Mouse (Mus musculus) forebrain, embryonic 15.5 days (tissue): ENCODE results near the gene Vps37d. TPM values are rescaled to one million over a fixed set of nuclear protein-coding genes. Genes with fewer than 3 reads are reported as not detected.

ENCODE experiments used
- ATAC-seq: fragments of 200-750 bp; cut with Nextera tagmentation; replicated peaks from 2 replicates; pipeline ENCODE4 v1.8.0; 2017; ENCODE audit warnings: mild to moderate bottlenecking, moderate TSS enrichment, moderate library complexity
- H3K27ac ChIP-seq: fragments of 300-500 bp; sonication (generic); replicated peaks from 2 replicates; pipeline ENCODE4 v1.5.1; 2015; ENCODE audit warnings: mild to moderate bottlenecking, inconsistent platforms
- H3K27me3 ChIP-seq: fragments of 300-500 bp; sonication (generic); 2 replicates; pipeline ENCODE4 v1.6.1; 2015; ENCODE audit warnings: inconsistent platforms
- H3K36me3 ChIP-seq: fragments of 300-500 bp; sonication (generic); 2 replicates; pipeline ENCODE4 v1.6.1; 2015; ENCODE audit warnings: mild to moderate bottlenecking, inconsistent platforms
- H3K4me1 ChIP-seq: fragments of 300-500 bp; sonication (generic); 2 replicates; pipeline ENCODE4 v1.6.1; 2015; ENCODE audit warnings: inconsistent platforms
- H3K4me2 ChIP-seq: fragments of 300-500 bp; sonication (generic); replicated peaks from 2 replicates; pipeline ENCODE4 v1.6.1; 2015; ENCODE audit warnings: mild to moderate bottlenecking, inconsistent platforms
- H3K4me3 ChIP-seq: fragments of 300-500 bp; sonication (generic); 2 replicates; pipeline ENCODE4 v1.5.1; 2015; ENCODE audit warnings: mild to moderate bottlenecking, inconsistent platforms
- H3K9ac ChIP-seq: fragments of 300-500 bp; sonication (generic); replicated peaks from 2 replicates; pipeline ENCODE4 v1.6.1; 2015; ENCODE audit warnings: mild to moderate bottlenecking, inconsistent platforms
- H3K9me3 ChIP-seq: fragments of 300-500 bp; sonication (generic); 2 replicates; pipeline ENCODE4 v1.6.1; 2016; ENCODE audit warnings: inconsistent platforms
- WGBS: fragments of 180-500 bp; shearing (Covaris S2); methylation state at CpG from one replicate; pipeline ENCODE4 v1.1.7; 2015; ENCODE audit warnings: mixed read lengths; 5-methylcytosine and 5-hydroxymethylcytosine counted together
- polyA plus RNA-seq: library from polyadenylated mRNA; unstranded; fragments of >200 nt; fragmentation: Nextera tagmentation; extraction: Ambion mirVana; gene quantifications from 2 replicates; pipeline ENCODE4 v1.2.1, GENCODE M21; 2015

Gene Vps37d
- polyA plus RNA-seq, 1 experiment from 2014 or later = 36.3 TPM

DNA sequence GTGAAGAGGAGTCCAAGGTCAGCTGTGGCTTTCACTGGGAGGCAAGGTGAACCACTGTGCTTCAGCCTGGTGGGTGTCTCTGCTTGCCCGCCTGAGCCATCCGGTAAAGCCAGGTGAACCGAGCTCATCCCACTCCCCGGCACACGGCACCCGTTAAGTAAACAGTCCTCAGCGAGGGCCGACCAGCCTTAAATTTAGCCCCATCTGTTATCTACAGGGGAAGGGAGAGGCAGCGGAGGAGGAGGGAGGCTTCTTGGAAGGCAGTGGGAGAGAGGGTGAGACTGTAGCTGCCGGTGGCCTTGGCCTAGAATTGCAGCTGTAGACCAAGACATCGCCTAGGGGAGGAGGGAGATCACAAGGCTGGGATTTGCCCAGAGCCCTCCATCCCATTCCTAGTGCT, 37.3 kb downstream of the Vps37d start:
- Histone ChIP-seq H3K27ac (no peak overlapping the region), H3K36me3 (0 out of 2 replicates have a peak, but pooled peaks cover 4% of the 10 kb centered on the region), H3K4me2 (no peak overlapping the region), H3K4me1 (no peaks in the 10 kb centered on the region), H3K9me3 (no peaks in the 10 kb centered on the region), H3K27me3 (no peaks in the 10 kb centered on the region), H3K9ac (no peak overlapping the region), H3K4me3 (no peak overlapping the region)
- ATAC-seq = no peak
- WGBS = 84% methylated on average over 11 of the region's 11 CpGs

DNA sequence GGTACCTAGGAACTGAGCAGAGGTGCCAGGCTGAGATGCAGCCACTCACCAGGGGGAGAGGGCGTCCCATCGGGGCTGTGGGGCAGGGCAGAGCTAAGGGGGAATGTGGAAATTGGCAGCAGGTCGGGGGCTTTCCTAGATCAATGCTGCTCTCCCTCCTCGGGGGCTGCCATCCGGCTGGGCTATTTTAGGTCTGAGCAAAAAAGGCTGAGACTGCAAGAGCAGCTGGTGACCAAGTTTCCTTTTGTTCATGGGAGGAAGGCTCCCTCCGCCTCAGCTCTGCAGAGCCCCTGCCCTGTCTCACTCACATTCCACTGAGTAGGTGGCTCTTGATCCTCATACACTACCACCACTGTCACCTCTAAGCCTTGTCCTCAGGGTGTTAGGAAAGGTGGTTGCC, 38.0 kb downstream of the Vps37d start:
- Histone ChIP-seq H3K27me3 (no peaks in the 10 kb centered on the region), H3K4me2 (no peak overlapping the region), H3K4me3 (no peak overlapping the region), H3K27ac (no peak overlapping the region), H3K9ac (no peak overlapping the region), H3K4me1 (no peaks in the 10 kb centered on the region), H3K9me3 (no peaks in the 10 kb centered on the region), H3K36me3 (no peaks in the 10 kb centered on the region)
- 41% methylated on average over 6 of the region's 6 CpGs for WGBS
- ATAC-seq = no peak

- no peaks in the 10 kb centered on the region for H3K36me3 ChIP-seq
- no peak overlapping the region for H3K4me2 ChIP-seq
- H3K27ac ChIP-seq = no peak overlapping the region
- no peaks in the 10 kb centered on the region for H3K4me1 ChIP-seq
- no peaks in the 10 kb centered on the region for H3K27me3 ChIP-seq
- no peak for ATAC-seq
- H3K4me3 ChIP-seq = no peak overlapping the region
- no peaks in the 10 kb centered on the region for H3K9me3 ChIP-seq
- WGBS = 89% methylated on average over 9 of the region's 9 CpGs
- no peak overlapping the region for H3K9ac ChIP-seq
These were observed 38.5 kb downstream of the Vps37d start for GRCm38 (mm10) chr5:135039541-135039940.

DNA sequence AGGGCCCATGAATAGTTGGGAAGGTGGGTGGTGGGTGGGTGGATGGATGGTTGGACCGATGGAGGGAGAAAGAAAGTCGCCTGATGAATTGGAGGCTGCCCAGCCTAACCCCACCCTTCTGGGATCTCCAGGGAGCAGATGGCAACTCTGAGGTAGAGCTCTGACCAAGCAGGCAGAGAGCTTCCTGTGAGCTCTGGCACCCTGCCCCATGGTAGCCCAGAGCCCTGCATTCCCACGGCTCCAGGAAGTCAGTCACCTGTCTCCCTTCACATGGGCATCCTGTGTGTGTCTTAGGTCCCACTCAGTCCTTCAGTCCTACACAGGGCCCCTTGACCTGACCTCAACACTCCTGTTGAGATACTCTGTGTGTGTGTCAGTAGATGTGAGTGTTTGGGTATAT, 40.1 kb downstream of the Vps37d start:
- no peak overlapping the region for H3K4me3 ChIP-seq
- no peaks in the 10 kb centered on the region for H3K9me3 ChIP-seq
- H3K4me2 ChIP-seq = no peak overlapping the region
- H3K9ac ChIP-seq = no peak overlapping the region
- no peak overlapping the region for H3K27ac ChIP-seq
- H3K27me3 ChIP-seq = no peaks in the 10 kb centered on the region
- no peak for ATAC-seq
- H3K4me1 ChIP-seq = no peaks in the 10 kb centered on the region
- WGBS = 89% methylated on average over 3 of the region's 3 CpGs
- no peaks in the 10 kb centered on the region for H3K36me3 ChIP-seq

DNA sequence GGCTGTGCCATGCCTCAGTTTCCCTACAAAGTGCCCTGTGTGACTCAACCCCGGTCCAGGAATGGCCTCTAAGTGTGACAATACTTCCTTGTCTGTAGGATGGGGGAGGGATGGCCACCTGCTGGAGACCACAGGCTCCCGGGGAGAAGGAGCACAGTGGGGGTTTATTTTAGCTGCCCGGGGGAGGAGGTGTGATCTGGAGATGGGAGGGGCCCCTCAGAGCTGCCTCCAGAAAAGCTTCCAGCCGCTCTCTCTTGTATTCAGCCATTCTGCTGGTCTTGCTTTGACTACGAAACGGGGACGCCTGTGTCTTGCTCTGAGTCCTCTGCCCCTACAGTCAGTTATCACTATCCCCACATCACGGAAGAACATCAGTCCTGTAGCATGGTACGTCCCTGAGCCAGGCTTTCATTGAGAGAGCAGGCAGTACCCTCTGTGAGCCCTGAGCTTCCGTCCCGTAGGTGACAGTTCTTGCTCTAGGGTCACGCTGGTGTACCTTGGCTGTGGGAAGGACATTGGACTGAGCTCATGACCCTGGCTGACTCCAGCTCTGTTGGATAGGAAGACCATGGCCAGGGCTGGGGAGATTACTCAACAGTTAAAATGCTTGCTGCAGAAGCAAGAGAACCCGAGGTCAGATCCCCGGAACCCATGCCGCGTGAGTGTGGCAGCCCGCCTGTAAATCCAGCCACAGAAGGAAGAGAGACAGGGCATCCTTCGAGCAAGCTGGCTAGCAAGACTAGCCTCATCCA, 42.3 kb downstream of the Vps37d start:
- Histone ChIP-seq H3K36me3 (no peaks in the 10 kb centered on the region), H3K27me3 (no peaks in the 10 kb centered on the region), H3K27ac (no peak overlapping the region), H3K9me3 (no peaks in the 10 kb centered on the region), H3K4me2 (no peak overlapping the region), H3K4me3 (no peak overlapping the region), H3K9ac (no peak overlapping the region), H3K4me1 (no peaks in the 10 kb centered on the region)
- 69% methylated on average over 18 of the region's 18 CpGs for WGBS
- ATAC-seq = no peak

DNA sequence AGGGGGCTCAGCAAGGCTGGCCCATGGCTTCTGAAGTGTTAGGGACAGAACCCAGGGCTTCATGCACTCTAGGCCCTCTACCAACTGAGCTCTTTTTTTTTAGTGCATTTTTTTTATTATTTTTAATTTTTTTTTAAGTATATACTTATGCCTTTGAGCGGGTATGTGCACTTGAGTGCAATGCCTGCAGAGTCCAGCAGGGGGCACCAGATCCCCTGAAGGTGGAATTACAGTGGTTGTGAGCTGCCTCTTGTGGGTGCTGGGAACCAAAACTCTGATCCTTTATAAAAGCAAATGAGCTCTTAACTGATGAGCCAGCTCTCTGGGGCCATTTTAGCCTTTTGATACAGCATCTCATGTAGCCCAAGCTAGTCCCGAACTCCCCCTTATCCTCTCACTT, 43.5 kb downstream of the Vps37d start:
- H3K4me3 ChIP-seq = no peak overlapping the region
- 95% methylated on average over 2 of the region's 2 CpGs for WGBS

GRCm38 (mm10) chr5:135032581-135032980, 45.5 kb downstream of the Vps37d start:
- Histone ChIP-seq H3K27ac (no peak overlapping the region), H3K9ac (no peak overlapping the region), H3K27me3 (no peaks in the 10 kb centered on the region), H3K9me3 (no peaks in the 10 kb centered on the region), H3K4me1 (peaks cover 10% of the 10 kb centered on the region; the same call in 1 of the 2 replicates), H3K36me3 (no peaks in the 10 kb centered on the region), H3K4me3 (no peak overlapping the region), H3K4me2 (no peak overlapping the region)
- no peak for ATAC-seq
- WGBS = 90% methylated on average over 5 of the region's 5 CpGs

More for the DNA sequence above, 43.5 kb downstream of the Vps37d start:
- no peaks in the 10 kb centered on the region for H3K36me3 ChIP-seq
- H3K4me2 ChIP-seq = no peak overlapping the region
- no peak for ATAC-seq
- H3K27me3 ChIP-seq = no peaks in the 10 kb centered on the region
- no peaks in the 10 kb centered on the region for H3K4me1 ChIP-seq
- H3K27ac ChIP-seq = no peak overlapping the region
- H3K9ac ChIP-seq = no peak overlapping the region
- no peaks in the 10 kb centered on the region for H3K9me3 ChIP-seq

GRCm38 (mm10) chr5:135029007-135029854, 48.8 kb downstream of the Vps37d start:
- no peak overlapping the region for H3K4me2 ChIP-seq
- H3K4me1 ChIP-seq = peaks cover 14% of the 10 kb centered on the region
- H3K4me3 ChIP-seq = no peak overlapping the region
- H3K36me3 ChIP-seq = no peaks in the 10 kb centered on the region
- ATAC-seq = no peak
- WGBS = 57% methylated on average over 18 of the region's 18 CpGs
- H3K27ac ChIP-seq = no peak overlapping the region
- no peak overlapping the region for H3K9ac ChIP-seq
- no peaks in the 10 kb centered on the region for H3K27me3 ChIP-seq
- H3K9me3 ChIP-seq = no peaks in the 10 kb centered on the region

GRCm38 (mm10) chr5:135025899-135026298, 52.2 kb downstream of the Vps37d start:
- no peak overlapping the region for H3K9ac ChIP-seq
- no peaks in the 10 kb centered on the region for H3K9me3 ChIP-seq
- H3K4me2 ChIP-seq = no peak overlapping the region
- H3K4me3 ChIP-seq = no peak overlapping the region
- H3K27me3 ChIP-seq = no peaks in the 10 kb centered on the region
- H3K27ac ChIP-seq = no peak overlapping the region
- H3K36me3 ChIP-seq = no peaks in the 10 kb centered on the region
- H3K4me1 ChIP-seq = peaks cover 33% of the 10 kb centered on the region
- WGBS = 34% methylated on average over 7 of the region's 7 CpGs
- ATAC-seq = no peak

- ATAC-seq = no peak
- WGBS = 75% methylated on average over 11 of the region's 11 CpGs
- H3K9ac ChIP-seq = no peak overlapping the region
- H3K4me3 ChIP-seq = peak overlapping the region; percentile 85; the same call in 1 of the 2 replicates
- H3K9me3 ChIP-seq = no peaks in the 10 kb centered on the region
- H3K36me3 ChIP-seq = no peaks in the 10 kb centered on the region
- H3K4me1 ChIP-seq = peaks cover 33% of the 10 kb centered on the region
- H3K4me2 ChIP-seq = peak overlapping the region; percentile 98
- no peak overlapping the region for H3K27ac ChIP-seq
- no peaks in the 10 kb centered on the region for H3K27me3 ChIP-seq
These were observed 53.3 kb downstream of the Vps37d start for GRCm38 (mm10) chr5:135024665-135025224.

GRCm38 (mm10) chr5:135023344-135024173, 54.5 kb downstream of the Vps37d start, which contains the start of gene Stx1a:
Gene Stx1a (plus strand): TSS chr5:135023482.
- WGBS = under 1% methylated on average over 60 of the region's 61 CpGs
- Histone ChIP-seq H3K9me3 (no peaks in the 10 kb centered on the region), H3K4me2 (peak within 1 kb of the TSS; percentile 98), H3K4me3 (peak within 1 kb of the TSS; percentile 85), H3K9ac (peak within 1 kb of the TSS; percentile 84), H3K36me3 (no peaks in the 10 kb centered on the region), H3K4me1 (peaks cover 23% of the 10 kb centered on the region), H3K27me3 (no peaks in the 10 kb centered on the region), H3K27ac (0 out of 2 replicates have a peak within 1 kb of the TSS, but pooled peaks have one; percentile 23)
- ATAC-seq = peak; percentile 93
